Comparison of ENCODE assay signal across 9 mouse cellular contexts in genomic region chr6:125192841-125193240, GRCm38 (mm10). TPM values are rescaled to one million over a fixed set of nuclear protein-coding genes. Genes with fewer than 3 reads are reported as not detected.
A peak's percentile ranks its signal among the peaks of the same experiment; 100 is the strongest.
DNase-seq lines count a peak whose midpoint lies in the region; ATAC-seq and TF ChIP-seq lines count a peak whose summit lies in the region.
"Had no signal": no experiment of that assay in that cellular context is flagged by ENCODE, and none has a peak within 500 bp of the region (broad histone marks: within the 10 kb centered on the region; RNA-seq: fewer than 3 reads in every experiment).

No protein-coding gene starts in this region.

- no peaks in the 10 kb centered on the region for H3K9me3 ChIP-seq in heart, embryonic 11.5 days (replicated peaks; ENCODE audit: control insufficient read depth, low read length)
- H3K9me3 ChIP-seq in ES-E14 (ENCODE audit: control insufficient read depth, insufficient read depth, low read depth, low read length) = no peaks in the 10 kb centered on the region
- H3K9me3 ChIP-seq in forebrain, postnatal 0 days (ENCODE audit: low read length) = no peaks in the 10 kb centered on the region
- H3K9me3 ChIP-seq in liver, embryonic 16.5 days (replicated peaks; ENCODE audit: control insufficient read depth, low read length) = no peaks in the 10 kb centered on the region

- H3K4me1 ChIP-seq in heart, embryonic 11.5 days (ENCODE audit: control insufficient read depth, insufficient read depth, low read length) = peaks cover 11% of the 10 kb centered on the region
- H3K4me1 ChIP-seq in ES-E14 (ENCODE audit: control insufficient read depth in 2 of 2, insufficient read depth in 2 of 2, low read length in 2 of 2, poor library complexity in 1 of 2) = peaks cover 6 to 7% of the 10 kb centered on the region in 2 experiments; a peak in 3 of 4 replicates
- H3K4me1 ChIP-seq in forebrain, postnatal 0 days (ENCODE audit: insufficient read depth) = peaks cover 8% of the 10 kb centered on the region; the same call in 1 of the 2 replicates
- H3K4me1 ChIP-seq in liver, embryonic 16.5 days (ENCODE audit: control insufficient read depth, low read depth, low read length) = peaks cover 20% of the 10 kb centered on the region

- H3K4me3 ChIP-seq in heart, embryonic 11.5 days (ENCODE audit: low read depth, low read length) = peak overlapping the region; percentile 71
- peak overlapping the region; percentile 97 to 99 for H3K4me3 ChIP-seq in ES-E14 (ENCODE audit: insufficient read depth in 1 of 2, low read depth in 1 of 2, low read length in 2 of 2, poor library complexity in 1 of 2, severe bottlenecking in 1 of 2)
- H3K4me3 ChIP-seq in forebrain, postnatal 0 days (ENCODE audit: low read depth, low read length) = peak overlapping the region; percentile 56
- H3K4me3 ChIP-seq in liver, embryonic 16.5 days (ENCODE audit: low read depth, low read length) = peak overlapping the region; percentile 81

- no peak for ATAC-seq in heart, embryonic 11.5 days (replicated peaks; ENCODE audit: insufficient number of reproducible peaks, low FRiP score, low TSS enrichment)
- no peak for ATAC-seq in forebrain, postnatal 0 days
- no peak for ATAC-seq in liver, embryonic 16.5 days (ENCODE audit: low read depth)
- no peak for ATAC-seq in inflammation-experienced regulatory T-cells, adult 6 months

- no peaks in the 10 kb centered on the region for H3K27me3 ChIP-seq in heart, embryonic 11.5 days (ENCODE audit: control insufficient read depth, insufficient read depth, low read length)
- H3K27me3 ChIP-seq in forebrain, postnatal 0 days (ENCODE audit: insufficient read depth, low read length) = no peaks in the 10 kb centered on the region
- H3K27me3 ChIP-seq in liver, embryonic 16.5 days (ENCODE audit: control insufficient read depth, insufficient read depth, low read depth, low read length) = no peaks in the 10 kb centered on the region
- H3K27me3 ChIP-seq: Patski had no signal

- TF ChIP-seq CTCF in forebrain, postnatal 0 days (IDR thresholded peaks at IDR 0.05; ENCODE audit: low read depth) = no peak

- in situ Hi-C loops in ES-E14 (cut with MboI; ENCODE audit: low sequenced_read_pairs in 2 of 2, unreplicated experiment in 2 of 2) = no loop called here

- H3K9ac ChIP-seq in heart, embryonic 11.5 days (ENCODE audit: low read depth, low read length) = peak overlapping the region; percentile 80
- peak overlapping the region; percentile 100 for H3K9ac ChIP-seq in ES-E14 (ENCODE audit: insufficient read depth, low read depth, low read length, poor library complexity, severe bottlenecking)
- H3K9ac ChIP-seq in forebrain, postnatal 0 days = peak overlapping the region; percentile 62
- peak overlapping the region; percentile 77 for H3K9ac ChIP-seq in liver, embryonic 16.5 days (ENCODE audit: low read depth, low read length)

- WGBS in heart, embryonic 11.5 days (ENCODE audit: insufficient replicate concordance) = 29% methylated on average over 5 of the region's 5 CpGs
- 47% methylated on average over 5 of the region's 5 CpGs for WGBS in forebrain, postnatal 0 days
- WGBS in liver, embryonic 16.5 days (ENCODE audit: insufficient replicate concordance) = 11% methylated on average over 5 of the region's 5 CpGs

- peak overlapping the region; percentile 65 for H3K4me2 ChIP-seq in heart, embryonic 11.5 days
- H3K4me2 ChIP-seq in forebrain, postnatal 0 days (ENCODE audit: low read depth) = peak overlapping the region; percentile 71
- peak overlapping the region; percentile 92 for H3K4me2 ChIP-seq in liver, embryonic 16.5 days (ENCODE audit: low read depth, low read length)

- no peak for DNase-seq in heart, adult 9 months (ENCODE audit: low spot score in 2 of 2)
- no peak for DNase-seq in ES-E14 (ENCODE audit: low read depth, low spot score)
- DNase-seq in forebrain, postnatal 0 days = no peak
- DNase-seq in layer of hippocampus, postnatal 10 days (ENCODE audit: low spot score in 2 of 2) = no peak
- no peak for DNase-seq in right cerebral cortex, adult 18-20 months

- peak overlapping the region; percentile 97 for H3K27ac ChIP-seq in heart, embryonic 11.5 days (ENCODE audit: low read depth, low read length)
- peak overlapping the region; percentile 100; the same call in 1 of the 2 replicates for H3K27ac ChIP-seq in ES-E14 (ENCODE audit: insufficient read depth, low read depth, low read length, poor library complexity, severe bottlenecking)
- H3K27ac ChIP-seq in forebrain, postnatal 0 days (ENCODE audit: low read depth, low read length) = peak overlapping the region; percentile 96
- peak overlapping the region; percentile 100 for H3K27ac ChIP-seq in liver, embryonic 16.5 days (ENCODE audit: low read length)

- peaks cover 17% of the 10 kb centered on the region for H3K36me3 ChIP-seq in heart, embryonic 11.5 days (ENCODE audit: control insufficient read depth, insufficient read depth, low read length)
- peaks cover 15% of the 10 kb centered on the region for H3K36me3 ChIP-seq in ES-E14 (ENCODE audit: control insufficient read depth, insufficient read depth, low read length, poor library complexity, severe bottlenecking)
- H3K36me3 ChIP-seq in forebrain, postnatal 0 days (ENCODE audit: insufficient read depth) = 0 out of 2 replicates have a peak, but pooled peaks cover 13% of the 10 kb centered on the region
- peaks cover 36% of the 10 kb centered on the region for H3K36me3 ChIP-seq in liver, embryonic 16.5 days (ENCODE audit: control insufficient read depth, insufficient read depth)

TF ChIP-seq in ES-E14, 5 proteins besides CTCF, POLR2A, EP300 and RAD21:
- TF ChIP-seq MAFK (IDR thresholded peaks at IDR 0.05; ENCODE audit: insufficient read depth, low read depth, low read length) = no peak
- TF ChIP-seq ZNF384 (IDR thresholded peaks at IDR 0.05; ENCODE audit: low read depth, low read length) = no peak

RNA-seq across cellular contexts. Expression of gene Mrpl51, which starts 1.2 kb away (rescaled TPM):
- polyA plus RNA-seq in heart, embryonic 11.5 days (2014; fragmentation: Nextera tagmentation; extraction: Ambion mirVana) = 226 and 234 TPM in 2 replicates
- 155 and 184 TPM in 2 replicates for total RNA-seq in ES-E14 (2012; rRNA removed)
- 51.3 and 54.0 TPM in 2 replicates for total RNA-seq in forebrain, postnatal 0 days (2014; rRNA removed)
- polyA plus RNA-seq in forebrain, postnatal 0 days (2015; fragmentation: Nextera tagmentation; extraction: Ambion mirVana) = 146 and 148 TPM in 2 replicates
- polyA plus RNA-seq in liver, embryonic 16.5 days (2015; fragmentation: Nextera tagmentation; extraction: Ambion mirVana) = 145 and 162 TPM in 2 replicates
- total RNA-seq in layer of hippocampus, postnatal 10 days (2021) = 10 to 100 TPM; 73.5 to 75.9 TPM
- polyA plus RNA-seq in inflammation-experienced regulatory T-cells, adult 6 months (2017; shearing (Covaris generic)) = 100 to 1,000 TPM in 1 of 3 experiments, 10 to 100 TPM in 2; 65.3 to 102 (median 74.3) TPM

RNA-seq across cellular contexts. Expression of gene Ncapd2, which starts 1.3 kb away (rescaled TPM):
- polyA plus RNA-seq in heart, embryonic 11.5 days (2014; fragmentation: Nextera tagmentation; extraction: Ambion mirVana) = 82.3 and 84.0 TPM in 2 replicates
- total RNA-seq in ES-E14 (2012; rRNA removed) = 159 and 187 TPM in 2 replicates
- 32.5 and 43.5 TPM in 2 replicates for total RNA-seq in forebrain, postnatal 0 days (2014; rRNA removed)
- polyA plus RNA-seq in forebrain, postnatal 0 days (2015; fragmentation: Nextera tagmentation; extraction: Ambion mirVana) = 18.9 and 25.8 TPM in 2 replicates
- polyA plus RNA-seq in liver, embryonic 16.5 days (2015; fragmentation: Nextera tagmentation; extraction: Ambion mirVana) = 96.1 and 98.1 TPM in 2 replicates
- 10 to 100 TPM; 31.8 to 36.1 TPM for total RNA-seq in layer of hippocampus, postnatal 10 days (2021)
- 10 to 100 TPM; 25.4 to 88.8 (median 51.2) TPM for polyA plus RNA-seq in inflammation-experienced regulatory T-cells, adult 6 months (2017; shearing (Covaris generic))

RNA-seq across cellular contexts. Expression of gene Vamp1, which starts 22.5 kb away (rescaled TPM):
- polyA plus RNA-seq in heart, embryonic 11.5 days (2014; fragmentation: Nextera tagmentation; extraction: Ambion mirVana) = 1.6 and 2.2 TPM in 2 replicates
- total RNA-seq in ES-E14 (2012; rRNA removed) = 3.5 and 4.6 TPM in 2 replicates
- total RNA-seq in forebrain, postnatal 0 days (2014; rRNA removed) = 6.7 and 12.9 TPM in 2 replicates
- 7.9 and 11.9 TPM in 2 replicates for polyA plus RNA-seq in forebrain, postnatal 0 days (2015; fragmentation: Nextera tagmentation; extraction: Ambion mirVana)
- 1.5 and 1.8 TPM in 2 replicates for polyA plus RNA-seq in liver, embryonic 16.5 days (2015; fragmentation: Nextera tagmentation; extraction: Ambion mirVana)
- total RNA-seq in layer of hippocampus, postnatal 10 days (2021) = 10 to 100 TPM; 26.8 to 27.1 TPM
- polyA plus RNA-seq in inflammation-experienced regulatory T-cells, adult 6 months (2017; shearing (Covaris generic)) = 10 to 100 TPM in 2 of 3 experiments, 1 to 10 TPM in 1; 9.8 to 20.8 (median 18.2) TPM

RNA-seq across cellular contexts. Expression of gene Gapdh, which starts 26.6 kb away (rescaled TPM):
- 4,443 and 4,472 TPM in 2 replicates for polyA plus RNA-seq in heart, embryonic 11.5 days (2014; fragmentation: Nextera tagmentation; extraction: Ambion mirVana)
- total RNA-seq in ES-E14 (2012; rRNA removed) = 2,407 and 2,462 TPM in 2 replicates
- 2,022 and 2,511 TPM in 2 replicates for total RNA-seq in forebrain, postnatal 0 days (2014; rRNA removed)
- 1,543 and 1,551 TPM in 2 replicates for polyA plus RNA-seq in forebrain, postnatal 0 days (2015; fragmentation: Nextera tagmentation; extraction: Ambion mirVana)
- polyA plus RNA-seq in liver, embryonic 16.5 days (2015; fragmentation: Nextera tagmentation; extraction: Ambion mirVana) = 1,120 and 1,202 TPM in 2 replicates
- 1,000 to 10,000 TPM; 1,523 to 1,789 TPM for total RNA-seq in layer of hippocampus, postnatal 10 days (2021)
- polyA plus RNA-seq in inflammation-experienced regulatory T-cells, adult 6 months (2017; shearing (Covaris generic)) = 100 to 1,000 TPM; 217 to 463 (median 365) TPM

RNA-seq across cellular contexts. Expression of gene Tapbpl, which starts 38.8 kb away (rescaled TPM):
- polyA plus RNA-seq in heart, embryonic 11.5 days (2014; fragmentation: Nextera tagmentation; extraction: Ambion mirVana) = 2.0 and 2.2 TPM in 2 replicates
- 4.2 and 6.4 TPM in 2 replicates for total RNA-seq in ES-E14 (2012; rRNA removed)
- total RNA-seq in forebrain, postnatal 0 days (2014; rRNA removed) = 2.5 and 4.3 TPM in 2 replicates
- 3.7 and 6.9 TPM in 2 replicates for polyA plus RNA-seq in forebrain, postnatal 0 days (2015; fragmentation: Nextera tagmentation; extraction: Ambion mirVana)
- 9.1 and 9.7 TPM in 2 replicates for polyA plus RNA-seq in liver, embryonic 16.5 days (2015; fragmentation: Nextera tagmentation; extraction: Ambion mirVana)
- total RNA-seq in layer of hippocampus, postnatal 10 days (2021) = 1 to 10 TPM; 2.9 to 3.0 TPM
- 10 to 100 TPM; 79.6 to 89.3 (median 88.6) TPM for polyA plus RNA-seq in inflammation-experienced regulatory T-cells, adult 6 months (2017; shearing (Covaris generic))
